Mouse (Mus musculus): ENCODE data around the gene Cntnap2.

DNA sequence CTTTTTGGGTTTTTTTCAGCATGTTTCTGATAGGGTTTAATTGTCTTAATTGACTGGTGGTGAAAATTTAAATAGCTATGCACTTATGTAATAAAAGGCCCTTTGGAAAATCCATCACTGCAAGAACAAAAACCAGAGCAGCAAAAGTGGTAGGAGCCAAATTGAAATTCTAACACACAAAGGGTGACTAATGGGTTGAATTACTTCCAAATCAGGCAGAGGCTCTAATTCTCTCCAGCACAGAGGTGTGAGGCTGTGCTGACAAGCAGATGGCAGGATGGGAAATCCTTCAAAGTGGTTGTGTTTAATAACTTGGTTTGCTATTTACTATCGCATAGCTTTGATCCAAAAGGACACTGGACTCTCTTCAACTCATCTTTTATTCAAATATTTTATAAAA lies 1983.4 kb downstream of the Cntnap2 start:
- TF ChIP-seq CTCF (IDR thresholded peaks at IDR 0.05) (no peak), POLR2A (IDR thresholded peaks at IDR 0.05; ENCODE audit: insufficient read depth, low read depth, low read length) (no peak), EP300 (IDR thresholded peaks at IDR 0.05; ENCODE audit: insufficient read depth, low read depth, low read length) (no peak)

Data from heart, adult 2 months (tissue).